Mouse (Mus musculus) intestine, embryonic 14.5 days (tissue): Measurements from ENCODE around the gene Pyy. TPM values are rescaled to one million over a fixed set of nuclear protein-coding genes. Genes with fewer than 3 reads are reported as not detected.

Experiments used
- ATAC-seq: fragments of 200-750 bp; cut with Nextera tagmentation; replicated peaks from 2 replicates; pipeline ENCODE4 v1.8.0; 2017; ENCODE audit warnings: low read depth, moderate number of reproducible peaks, moderate TSS enrichment, moderate library complexity; ENCODE audit not compliant: low FRiP score, low TSS enrichment
- DNase-seq: peaks from one replicate; pipeline ENCODE4 v3.0.0-alpha.2; 2018; ENCODE audit warnings: low spot score
- H3K27ac ChIP-seq: fragments of 300-500 bp; sonication (generic); 2 replicates; pipeline ENCODE4 v1.5.1; 2014; ENCODE audit warnings: low read depth, mild to moderate bottlenecking, control low read depth
- H3K27me3 ChIP-seq: fragments of 300-500 bp; sonication (generic); replicated peaks from 2 replicates; pipeline ENCODE4 v1.6.1; 2014; ENCODE audit warnings: low read length, control low read depth; ENCODE audit not compliant: control insufficient read depth, insufficient read depth
- H3K36me3 ChIP-seq: fragments of 300-500 bp; sonication (generic); 2 replicates; pipeline ENCODE4 v1.6.1; 2014; ENCODE audit warnings: low read length, control low read depth; ENCODE audit not compliant: control insufficient read depth, insufficient read depth
- H3K4me1 ChIP-seq: fragments of 300-500 bp; sonication (generic); replicated peaks from 2 replicates; pipeline ENCODE4 v1.6.1; 2014; ENCODE audit warnings: low read length, control low read depth, mixed read lengths; ENCODE audit not compliant: control insufficient read depth, insufficient read depth
- H3K4me2 ChIP-seq: fragments of 300-500 bp; sonication (generic); 2 replicates; pipeline ENCODE4 v1.6.1; 2014; ENCODE audit warnings: low read length
- H3K4me3 ChIP-seq: fragments of 300-500 bp; sonication (generic); 2 replicates; pipeline ENCODE4 v1.5.1; 2014; ENCODE audit warnings: low read depth, low read length, control low read depth, mixed read lengths
- H3K9ac ChIP-seq: fragments of 300-500 bp; sonication (generic); 2 replicates; pipeline ENCODE4 v1.6.1; 2014; ENCODE audit warnings: mild to moderate bottlenecking, low read length
- H3K9me3 ChIP-seq: fragments of 300-500 bp; sonication (generic); 2 replicates; pipeline ENCODE4 v1.6.1; 2016; ENCODE audit warnings: low read length, control low read depth; ENCODE audit not compliant: control insufficient read depth
- WGBS: fragments of 180-500 bp; shearing (Covaris S2); extraction: QIAGEN DNeasy Blood & Tissue Kit; methylation state at CpG from one replicate; pipeline ENCODE4 v1.1.7; 2014; 5-methylcytosine and 5-hydroxymethylcytosine counted together
- polyA plus RNA-seq: library from polyadenylated mRNA; unstranded; fragments of >200 nt; fragmentation: Nextera tagmentation; extraction: Ambion mirVana; gene quantifications from 2 replicates; pipeline ENCODE4 v1.2.1, GENCODE M21; 2014

Pyy gene
- polyA plus RNA-seq, 1 experiment from 2014 or later: 41.5 TPM

- Histone ChIP-seq H3K4me1 (peaks cover 11% of the 10 kb centered on the region), H3K27ac (peak within 1 kb of the TSS; percentile 81), H3K4me3 (peak within 1 kb of the TSS; percentile 63), H3K9me3 (no peaks in the 10 kb centered on the region), H3K4me2 (peak within 1 kb of the TSS; percentile 93), H3K9ac (peak within 1 kb of the TSS; percentile 49), H3K36me3 (no peaks in the 10 kb centered on the region), H3K27me3 (no peaks in the 10 kb centered on the region)
- ATAC-seq (peak; percentile 61), DNase-seq (peak; percentile 86)
- under 1% methylated on average over 49 of the region's 49 CpGs for WGBS
Observed at GRCm38 (mm10) chr11:102087931-102088898, 19.4 kb downstream of the Pyy start, which contains the start of gene Mpp2. TSS of gene Mpp2 (minus strand) at chr11:102088515.

- Histone ChIP-seq H3K9ac (peak overlapping the region; percentile 49), H3K27me3 (no peaks in the 10 kb centered on the region), H3K36me3 (no peaks in the 10 kb centered on the region), H3K4me3 (peak overlapping the region; percentile 63), H3K27ac (peak overlapping the region; percentile 81), H3K4me1 (peaks cover 17% of the 10 kb centered on the region), H3K9me3 (no peaks in the 10 kb centered on the region), H3K4me2 (peak overlapping the region; percentile 93)
- ATAC-seq: peak; percentile 78
- WGBS: 1% methylated on average over 39 of the region's 39 CpGs
- DNase-seq: peak; percentile 92
Observed at GRCm38 (mm10) chr11:102087081-102087751, 20.4 kb downstream of the Pyy start.

GRCm38 (mm10) chr11:102086331-102086730 is 21.3 kb downstream of the Pyy start:
- H3K4me3 ChIP-seq: no peak overlapping the region
- peak overlapping the region; percentile 93 for H3K4me2 ChIP-seq
- H3K27me3 ChIP-seq: no peaks in the 10 kb centered on the region
- H3K9me3 ChIP-seq: no peaks in the 10 kb centered on the region
- DNase-seq: no peak
- no peak overlapping the region for H3K9ac ChIP-seq
- 24% methylated on average over 3 of the region's 3 CpGs for WGBS
- ATAC-seq: no peak
- peak overlapping the region; percentile 81 for H3K27ac ChIP-seq
- no peaks in the 10 kb centered on the region for H3K36me3 ChIP-seq
- H3K4me1 ChIP-seq: peaks cover 25% of the 10 kb centered on the region

- no peak for DNase-seq
- no peak overlapping the region for H3K27ac ChIP-seq
- H3K9ac ChIP-seq: no peak overlapping the region
- H3K27me3 ChIP-seq: no peaks in the 10 kb centered on the region
- no peaks in the 10 kb centered on the region for H3K9me3 ChIP-seq
- 64% methylated on average over 7 of the region's 7 CpGs for WGBS
- no peaks in the 10 kb centered on the region; the same call in 1 of the 2 replicates for H3K36me3 ChIP-seq
- H3K4me1 ChIP-seq: peaks cover 18% of the 10 kb centered on the region
- H3K4me2 ChIP-seq: no peak overlapping the region
- H3K4me3 ChIP-seq: no peak overlapping the region
- no peak for ATAC-seq
Observed at GRCm38 (mm10) chr11:102084159-102084558, 23.5 kb downstream of the Pyy start.

- DNase-seq (no peak), ATAC-seq (no peak)
- WGBS: 48% methylated on average over 4 of the region's 4 CpGs
- Histone ChIP-seq H3K9me3 (no peaks in the 10 kb centered on the region), H3K4me3 (no peak overlapping the region), H3K9ac (no peak overlapping the region), H3K36me3 (peaks cover 4% of the 10 kb centered on the region; the same call in 1 of the 2 replicates), H3K27me3 (no peaks in the 10 kb centered on the region), H3K27ac (no peak overlapping the region), H3K4me1 (peaks cover 17% of the 10 kb centered on the region), H3K4me2 (no peak overlapping the region)
Observed at GRCm38 (mm10) chr11:102083193-102083592, 24.4 kb downstream of the Pyy start.

- Histone ChIP-seq H3K4me3 (peak overlapping the region; percentile 41), H3K9me3 (no peaks in the 10 kb centered on the region), H3K4me1 (peaks cover 17% of the 10 kb centered on the region), H3K4me2 (peak overlapping the region; percentile 90), H3K36me3 (peaks cover 4% of the 10 kb centered on the region; the same call in 1 of the 2 replicates), H3K27me3 (no peaks in the 10 kb centered on the region), H3K27ac (no peak overlapping the region), H3K9ac (peak overlapping the region; percentile 56)
- ATAC-seq (peak; percentile 85), DNase-seq (peak; percentile 91)
- WGBS: under 1% methylated on average over 18 of the region's 18 CpGs
Observed at GRCm38 (mm10) chr11:102082322-102082721, 25.3 kb downstream of the Pyy start.

- DNase-seq (no peak), ATAC-seq (no peak)
- Histone ChIP-seq H3K27ac (no peak overlapping the region), H3K9ac (no peak overlapping the region), H3K9me3 (no peaks in the 10 kb centered on the region), H3K36me3 (0 out of 2 replicates have a peak, but pooled peaks cover 8% of the 10 kb centered on the region), H3K27me3 (no peaks in the 10 kb centered on the region; the same call in 1 of the 2 replicates), H3K4me1 (no peaks in the 10 kb centered on the region; the same call in 1 of the 2 replicates), H3K4me3 (no peak overlapping the region), H3K4me2 (no peak overlapping the region)
- 86% methylated on average over 14 of the region's 14 CpGs for WGBS
Observed at GRCm38 (mm10) chr11:102073722-102074121, 33.9 kb downstream of the Pyy start.

- no peak for DNase-seq
- Histone ChIP-seq H3K36me3 (0 out of 2 replicates have a peak, but pooled peaks cover 4% of the 10 kb centered on the region), H3K27me3 (no peaks in the 10 kb centered on the region; the same call in 1 of the 2 replicates), H3K9me3 (no peaks in the 10 kb centered on the region), H3K4me1 (no peaks in the 10 kb centered on the region; the same call in 1 of the 2 replicates), H3K4me3 (no peak overlapping the region), H3K4me2 (no peak overlapping the region), H3K27ac (no peak overlapping the region), H3K9ac (no peak overlapping the region)
- 75% methylated on average over 5 of the region's 5 CpGs for WGBS
- no peak for ATAC-seq
Observed at GRCm38 (mm10) chr11:102072729-102073128, 34.9 kb downstream of the Pyy start.
